Mouse (Mus musculus) heart, adult 2 months (tissue): Measurements from ENCODE around the gene Ccdc13.

Experiments used
- CTCF ChIP-seq: fragments of 200-600 bp; IDR thresholded peaks from 2 replicates; pipeline ENCODE4 v1.8.1; 2022; ENCODE audit warnings: antibody characterized with exemption, mild to moderate bottlenecking, moderate library complexity
- EP300 ChIP-seq: fragments of 200-500 bp; IDR thresholded peaks from 2 replicates; pipeline ENCODE4 v1.6.1; 2011; ENCODE audit warnings: low read depth, low read length, control low read depth; ENCODE audit not compliant: insufficient read depth

DNA sequence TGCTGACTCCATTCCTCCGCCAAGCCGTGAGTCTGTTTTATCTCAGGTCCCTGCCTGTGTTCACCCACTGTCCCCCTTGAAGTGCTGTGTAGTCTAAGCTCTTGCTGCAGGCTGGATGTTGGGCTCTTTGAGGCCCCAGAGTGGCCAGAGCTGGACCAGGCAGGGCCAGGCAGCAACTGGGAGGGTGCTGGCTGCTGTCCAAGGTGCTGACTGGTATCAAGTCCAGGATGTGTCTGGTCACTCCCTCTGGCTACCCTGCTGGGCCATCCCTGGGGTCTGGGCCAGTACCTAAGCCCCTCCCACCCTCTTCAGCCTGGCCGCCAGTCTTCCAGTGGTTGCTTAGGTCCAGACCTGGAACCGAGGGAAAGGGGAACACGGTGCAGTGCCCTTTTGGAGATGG lies 48.1 kb downstream of the Ccdc13 start:
- TF ChIP-seq EP300: 0 out of 2 replicates have a peak, but pooled peaks have one; percentile 30
- TF ChIP-seq CTCF: no peak
